Mouse (Mus musculus) erythroblast, embryonic 14.5 days (primary cell): ENCODE results near the gene Prodh2.

Source experiments
- GATA1 ChIP-seq: IDR thresholded peaks from 2 replicates; pipeline ENCODE4 v1.6.1; 2012; ENCODE audit warnings: low read length, inconsistent platforms, mixed read lengths
- TAL1 ChIP-seq: IDR thresholded peaks from 3 replicates; pipeline ENCODE4 v1.6.1; 2012; ENCODE audit warnings: low read length, inconsistent platforms, mixed read lengths

DNA sequence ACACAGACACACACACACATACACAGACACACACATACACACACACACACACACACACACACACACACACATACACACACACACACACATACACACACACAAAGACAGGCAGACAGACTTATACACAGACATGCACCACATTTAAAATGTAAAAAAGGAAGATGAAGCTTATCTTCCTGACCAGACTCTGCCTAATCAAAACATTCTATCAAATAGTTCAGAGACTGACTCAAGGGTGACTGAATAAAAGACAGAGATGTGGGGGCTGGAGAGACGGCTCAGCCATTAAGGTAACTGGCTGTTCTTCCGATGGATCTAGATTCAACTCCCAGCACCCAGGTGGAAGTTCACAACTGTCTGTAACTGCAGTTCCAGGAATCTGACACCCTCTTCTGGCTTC lies 50.9 kb downstream of the Prodh2 start:
- no peak for TF ChIP-seq GATA1
- TF ChIP-seq TAL1: no peak
